Mouse (Mus musculus) megakaryocyte-erythroid progenitor cell, adult 5-6 weeks (primary cell): ENCODE data around the gene Gm20449. TPM values are rescaled to one million over a fixed set of nuclear protein-coding genes. Genes with fewer than 3 reads are reported as not detected.
"Not testable (repeated sequence)": the region's sequence is repeated elsewhere in the genome, so short reads cannot be mapped to it uniquely, and the experiment has no call there.

ENCODE experiments used
- ATAC-seq: replicated peaks from 2 replicates; pipeline ENCODE4 v1.8.0; 2016; ENCODE audit warnings: mild to moderate bottlenecking, inconsistent platforms; ENCODE audit not compliant: severe bottlenecking, poor library complexity, low FRiP score, low TSS enrichment
- total RNA-seq, 2 experiments: library from RNA; stranded (forward) in 1 of 2; stranded (reverse) in 1 of 2; fragments of 200-1000, 215-1000 nt in 1 of 2; fragments of >200 nt in 1 of 2; fragmentation: Nextera tagmentation in 1 of 2; gene quantifications; 2 replicates each; pipeline ENCODE4 v1.2.3; 2014 to 2017

Gene Gm20449
- total RNA-seq (2014; fragmentation: Nextera tagmentation) (not detected in 2 replicates), total RNA-seq (2017) (not detected in 2 replicates)

DNA sequence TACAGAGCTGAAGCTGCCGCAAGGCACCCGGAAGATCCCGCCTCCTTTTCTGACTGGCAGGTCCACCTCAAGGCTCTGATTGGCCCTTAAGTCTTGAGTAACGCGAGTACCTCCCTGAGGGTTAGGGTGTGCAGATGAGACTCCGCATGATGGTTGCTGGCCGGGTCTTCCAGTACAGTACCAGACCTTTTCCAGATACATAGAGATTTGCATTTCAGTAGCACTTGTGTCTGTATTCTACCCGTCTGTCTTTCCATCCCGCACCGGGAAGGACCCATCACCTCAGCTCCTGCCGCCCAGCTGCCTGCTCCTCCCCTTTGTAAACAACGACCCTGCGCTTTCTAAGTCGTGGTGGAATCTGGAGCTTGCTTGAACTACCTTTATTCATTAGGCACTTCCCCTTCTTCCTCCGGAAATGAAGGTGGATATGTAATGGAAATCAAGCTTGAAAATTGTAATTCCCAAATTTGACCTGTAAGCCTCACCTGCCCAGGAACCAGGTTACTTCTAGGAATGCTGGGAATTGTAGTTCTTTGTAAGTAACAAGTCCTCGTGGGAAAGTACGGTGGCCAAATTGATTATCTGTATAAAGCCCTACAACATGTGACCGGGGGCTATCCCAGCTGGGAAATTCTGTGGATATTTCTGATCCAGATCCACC, at the start of gene Gm20449, which contains the start of gene AW146154:
Gene Gm20449 (minus strand): TSS at position 29 of the 661 bp plus-strand sequence.
Gene AW146154 (minus strand): TSS at position 502 of the 661 bp plus-strand sequence.
- ATAC-seq = peak; percentile 99

DNA sequence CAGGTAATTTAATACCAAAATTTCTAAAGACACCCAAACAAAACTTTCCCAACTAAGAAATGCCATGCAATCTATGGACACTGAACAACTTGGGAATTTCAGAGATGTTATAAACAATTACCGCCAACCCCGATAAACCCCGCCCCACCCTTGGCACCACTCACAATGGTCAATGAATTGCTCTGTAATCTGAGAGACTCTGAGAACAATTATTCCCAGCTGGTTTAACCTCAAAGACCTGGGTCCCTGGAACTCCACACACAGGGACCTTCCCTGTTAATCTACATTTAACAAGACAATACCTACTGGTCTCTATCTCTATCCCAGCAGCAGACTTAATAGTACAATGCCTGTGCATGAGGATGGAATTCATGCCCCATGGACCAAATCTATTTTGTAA, 13.5 kb upstream of the Gm20449 start:
- ATAC-seq = no peak

DNA sequence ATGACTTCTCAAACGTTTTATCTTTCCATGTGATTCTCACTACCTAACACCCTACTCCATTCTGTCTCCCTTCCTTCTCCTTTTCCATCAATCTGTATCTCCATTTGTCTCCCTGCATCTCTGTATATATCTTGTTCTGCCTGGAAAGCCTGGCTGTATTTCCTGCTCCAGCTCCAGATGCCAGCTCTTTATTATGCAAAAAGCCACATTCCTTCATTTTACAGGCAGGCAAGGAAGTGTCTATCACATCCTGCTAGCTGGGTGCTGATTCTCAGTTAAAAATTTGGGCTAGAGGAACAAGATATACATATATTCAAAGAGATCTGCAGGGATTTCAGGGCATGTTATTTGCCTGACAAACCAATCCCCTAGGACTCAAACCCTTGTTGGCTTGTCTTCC, 13.0 kb upstream of the Gm20449 start:
- no peak for ATAC-seq

DNA sequence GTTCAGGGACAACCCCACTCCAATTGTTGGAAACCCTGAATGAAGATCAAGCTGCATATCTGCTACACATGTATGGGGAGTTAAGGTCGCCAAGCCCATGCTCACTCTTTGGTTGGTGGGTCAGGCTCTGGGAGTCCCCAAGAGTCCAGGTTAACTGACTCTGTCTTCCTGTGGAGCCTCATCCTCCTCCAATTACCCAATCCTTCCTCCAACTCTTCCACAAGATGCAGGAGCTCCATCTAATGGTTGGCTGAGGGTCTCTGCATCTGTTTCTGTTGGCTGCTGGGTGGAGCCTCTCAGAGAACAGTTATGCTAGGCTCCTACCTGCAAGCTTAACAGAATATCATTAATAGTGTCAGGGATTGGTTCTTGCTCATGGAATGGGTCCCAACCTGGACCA, 3.2 kb upstream of the Gm20449 start:
- no peak for ATAC-seq

DNA sequence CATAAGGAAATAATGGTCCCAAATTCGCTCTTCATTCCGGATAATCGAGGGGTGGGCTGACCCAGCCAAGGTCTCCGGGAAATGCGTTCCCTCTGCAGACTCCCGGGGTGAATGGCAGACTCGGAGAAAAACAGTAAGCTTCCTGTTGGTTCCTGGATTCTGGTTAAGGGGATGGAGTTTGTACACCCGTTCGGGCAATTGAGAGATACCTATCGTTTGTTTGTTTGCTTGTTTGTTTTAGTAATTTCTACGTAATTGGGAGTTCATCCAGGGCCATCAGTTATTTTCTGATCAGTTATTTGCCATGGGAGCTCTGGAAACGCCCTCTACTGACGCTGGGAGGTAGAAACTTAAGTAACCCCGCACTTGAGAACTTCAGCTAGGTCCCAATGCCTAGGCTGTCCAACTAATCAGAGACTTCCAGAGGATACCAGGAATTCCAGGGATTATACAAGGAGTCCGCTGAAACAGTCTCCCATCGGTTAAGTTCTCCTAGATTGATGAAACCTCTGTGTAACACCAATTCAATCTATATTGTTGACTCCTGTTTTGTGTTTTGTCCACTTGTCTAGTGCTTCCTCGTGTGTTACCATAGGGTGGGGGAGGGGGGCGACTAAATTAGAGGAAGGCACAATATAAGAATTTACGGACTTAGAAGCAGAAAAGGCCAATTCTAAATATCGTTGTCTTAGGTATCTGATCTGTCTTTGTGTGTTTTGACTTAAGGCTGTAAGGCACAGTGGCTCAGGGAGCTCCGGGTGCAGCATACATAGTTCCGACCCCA, 1.1 kb upstream of the Gm20449 start:
- peak; percentile 58 for ATAC-seq

DNA sequence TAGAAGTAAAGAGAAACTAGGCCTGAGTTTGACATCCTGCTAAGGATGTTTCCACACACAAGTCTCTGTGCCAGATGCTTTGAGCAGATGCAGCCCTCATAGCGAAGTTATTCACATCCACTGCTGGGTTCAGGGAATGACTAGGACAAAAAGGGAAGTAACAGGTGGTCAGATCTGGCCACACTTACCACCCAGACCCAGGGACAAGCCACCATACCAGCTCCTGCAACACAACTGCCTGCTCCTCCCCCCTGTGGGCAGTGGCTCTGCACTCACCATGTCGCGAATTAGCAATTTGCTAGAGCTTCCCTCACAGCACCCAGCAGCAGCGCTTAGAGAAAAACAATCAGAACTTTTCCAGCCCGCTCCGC, 214 bp downstream of the Gm20449 start:
- not testable (repeated sequence) for ATAC-seq

DNA sequence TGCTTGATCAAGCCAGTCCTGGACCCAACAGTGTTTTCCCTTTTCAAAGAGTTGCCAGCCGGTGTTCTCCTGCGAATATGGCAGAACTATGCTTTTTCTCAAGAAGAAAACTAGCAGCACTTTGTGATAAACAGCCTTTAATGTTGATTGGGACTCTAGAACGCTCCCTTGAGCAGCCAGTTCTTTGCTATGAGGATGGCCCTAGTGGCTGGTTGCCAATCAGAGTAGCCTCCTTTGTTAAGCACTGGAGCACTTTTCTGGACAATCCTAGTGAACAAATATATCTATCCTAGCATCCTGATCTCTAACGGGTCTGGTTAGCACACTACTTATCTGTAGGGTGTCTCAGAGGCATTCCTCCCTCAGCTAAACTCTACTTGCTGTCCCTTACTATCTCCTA, 753 bp downstream of the Gm20449 start:
- not testable (repeated sequence) for ATAC-seq

DNA sequence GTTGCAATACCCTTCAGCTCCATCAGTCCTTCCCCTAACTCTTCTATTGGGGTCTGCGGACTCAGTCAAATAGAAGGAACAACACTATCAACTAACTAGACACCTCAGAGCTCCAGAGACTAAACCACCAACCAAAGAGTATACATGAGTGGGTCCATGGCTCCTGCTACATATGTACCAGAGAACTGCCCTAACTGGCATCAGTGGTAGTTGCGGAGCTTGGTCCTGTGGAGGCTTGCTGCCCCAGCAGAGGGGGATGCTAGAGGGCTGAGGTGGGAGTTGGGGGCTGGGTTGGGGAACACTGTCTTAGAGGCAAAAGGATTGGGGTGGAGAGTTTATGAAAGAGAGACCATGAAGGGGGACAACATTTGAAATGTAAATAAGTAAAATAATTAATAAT, 1.3 kb downstream of the Gm20449 start:
- no peak for ATAC-seq

DNA sequence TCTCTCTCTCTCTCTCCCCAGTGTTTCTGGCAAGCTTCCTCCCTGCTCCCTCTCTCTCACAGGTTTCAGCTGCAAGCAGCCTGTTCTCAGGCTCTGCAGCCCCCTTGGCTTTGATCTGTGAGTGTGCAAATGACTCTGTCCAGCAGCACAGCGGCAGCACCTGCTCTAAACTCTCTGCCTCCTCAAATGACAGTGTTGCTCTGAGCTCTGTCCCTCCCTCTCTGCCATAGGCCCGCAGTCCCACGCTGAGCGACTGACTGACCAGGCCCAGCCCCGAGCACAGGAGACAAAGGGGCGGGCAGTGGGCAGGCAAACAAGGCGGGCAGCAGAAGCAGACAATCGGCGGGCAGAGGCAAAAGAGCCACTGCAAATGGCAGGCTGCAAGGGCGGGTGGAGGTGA, 47.4 kb downstream of the Gm20449 start:
- no peak for ATAC-seq

DNA sequence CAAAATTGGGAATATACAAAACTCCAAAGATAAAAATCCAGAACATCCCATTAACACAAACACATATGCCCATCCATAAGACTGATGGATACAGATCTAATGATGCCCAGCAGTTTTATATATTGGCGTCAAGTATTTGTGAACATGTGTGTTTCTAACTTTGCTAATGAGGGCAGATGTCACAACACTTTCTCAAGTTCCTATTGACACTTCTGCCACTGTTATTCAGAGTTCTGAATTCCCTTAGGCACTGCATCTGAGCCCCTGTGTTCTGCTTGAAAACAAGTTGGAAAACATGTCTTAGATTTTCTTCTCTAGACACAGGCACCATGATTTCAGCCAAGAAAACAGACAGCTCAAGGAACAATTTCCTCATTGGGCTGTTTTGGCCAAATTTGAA, 50.6 kb downstream of the Gm20449 start, which contains the start of gene Vmn2r57:
Gene Vmn2r57 (minus strand): TSS at position 101 of the 400 bp plus-strand sequence.
- not testable (repeated sequence) for ATAC-seq

DNA sequence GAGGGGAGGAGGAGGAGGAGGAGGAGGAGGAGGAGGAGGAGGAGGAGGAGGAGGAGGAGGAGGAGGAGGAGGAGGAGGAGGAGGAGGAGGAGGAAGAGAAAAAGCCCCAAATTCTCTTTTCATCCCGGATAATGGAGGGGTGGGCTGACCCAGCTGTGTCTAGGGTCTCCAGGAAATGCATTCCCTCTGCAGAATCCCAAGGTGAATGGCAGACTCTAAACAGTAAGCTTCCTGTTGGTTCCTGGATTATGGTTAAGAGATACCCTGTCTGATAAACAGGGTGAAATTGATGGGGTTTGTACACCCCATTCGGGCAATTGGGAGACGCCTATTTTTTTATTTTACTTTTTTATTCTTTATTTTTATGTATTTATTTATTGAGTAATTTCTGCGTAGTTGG, 105.1 kb downstream of the Gm20449 start:
- ATAC-seq = no peak

DNA sequence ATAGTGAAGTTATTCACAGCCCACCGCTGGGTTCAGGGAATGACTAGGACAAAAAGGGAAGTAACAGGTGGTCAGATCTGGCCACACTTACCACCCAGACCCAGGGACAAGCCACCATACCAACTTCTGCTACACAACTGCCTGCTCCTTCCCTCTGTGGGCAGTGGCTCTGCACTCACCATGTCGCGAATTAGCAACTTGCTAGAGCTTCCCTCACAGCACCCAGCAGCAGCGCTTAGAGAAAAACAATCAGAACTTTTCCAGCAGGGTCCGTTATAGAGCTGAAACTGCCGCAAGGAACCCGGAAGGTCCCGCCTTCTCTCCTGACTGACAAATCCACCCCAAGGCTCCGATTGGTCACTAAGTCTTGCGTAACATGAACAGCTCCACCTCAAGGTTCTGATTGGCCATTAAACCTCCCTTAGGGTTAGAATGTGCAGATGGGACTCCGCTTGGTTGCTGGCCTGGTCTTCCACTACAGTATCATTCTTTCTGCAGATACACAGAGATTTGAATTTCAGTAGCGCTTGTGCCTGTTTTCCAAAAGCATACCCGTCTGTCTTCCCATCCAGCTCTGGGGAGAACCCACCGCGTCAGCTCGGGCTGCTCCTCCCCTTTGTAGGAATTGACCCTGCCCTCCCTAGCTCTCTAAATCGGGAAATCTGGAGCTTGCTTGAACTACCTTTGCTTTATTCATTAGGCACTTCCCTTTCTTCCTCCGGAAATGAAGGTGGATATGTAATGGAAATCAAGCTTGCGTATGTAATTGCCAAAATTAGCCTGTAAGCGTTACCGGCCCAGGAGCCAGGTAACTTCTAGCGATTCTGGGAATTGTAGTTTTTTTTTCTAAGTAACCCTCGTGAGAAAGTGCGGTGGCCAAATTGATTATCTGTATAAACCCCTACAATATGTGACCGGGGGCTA, 105.9 kb downstream of the Gm20449 start, which contains the start of gene AI987944:
Gene AI987944 (minus strand): TSS at position 332 of the 924 bp plus-strand sequence.
- peak; percentile 100 for ATAC-seq

Other genes starting within 250 kb of the Gm20449 start
- gene AI987944, start 106.0 kb downstream of the Gm20449 start, total RNA-seq (2014; fragmentation: Nextera tagmentation) = 10.7 and 17.8 TPM in 2 replicates
- gene AI987944, start 106.0 kb downstream of the Gm20449 start, total RNA-seq (2017) = 13.0 and 22.5 TPM in 2 replicates
- 0.10 TPM in 1 of 2 replicates, not detected in the other for gene Vmn2r57, start 50.7 kb downstream of the Gm20449 start, total RNA-seq (2014; fragmentation: Nextera tagmentation)
- not detected in 2 replicates for gene Vmn2r57, start 50.7 kb downstream of the Gm20449 start, total RNA-seq (2017)
- gene AW146154, start 473 bp upstream of the Gm20449 start, total RNA-seq (2014; fragmentation: Nextera tagmentation) = 16.5 and 20.2 TPM in 2 replicates
- 10.5 and 23.2 TPM in 2 replicates for gene AW146154, start 473 bp upstream of the Gm20449 start, total RNA-seq (2017)
- not detected in 2 replicates for gene Gm6871, start 74.2 kb upstream of the Gm20449 start, total RNA-seq (2014; fragmentation: Nextera tagmentation)
- gene Gm6871, start 74.2 kb upstream of the Gm20449 start, total RNA-seq (2017) = not detected in 2 replicates
- gene 2610021A01Rik, start 99.8 kb upstream of the Gm20449 start, total RNA-seq (2014; fragmentation: Nextera tagmentation) = 27.8 and 30.2 TPM in 2 replicates
- 30.6 and 32.7 TPM in 2 replicates for gene 2610021A01Rik, start 99.8 kb upstream of the Gm20449 start, total RNA-seq (2017)
- 9.7 and 13.1 TPM in 2 replicates for gene Zfp788, start 133.8 kb upstream of the Gm20449 start, total RNA-seq (2014; fragmentation: Nextera tagmentation)
- gene Zfp788, start 133.8 kb upstream of the Gm20449 start, total RNA-seq (2017) = 6.6 and 13.9 TPM in 2 replicates